Mouse (Mus musculus) liver, embryonic 14.5 days (tissue): Measurements from ENCODE around the gene Dlgap3.

Experiments used
- CTCF ChIP-seq: IDR thresholded peaks from 2 replicates; pipeline ENCODE4 v1.5.1; 2016; ENCODE audit warnings: antibody characterized with exemption, low read depth, control low read depth
- EP300 ChIP-seq: IDR thresholded peaks from 2 replicates; pipeline ENCODE4 v1.6.1; 2016; ENCODE audit warnings: antibody characterized with exemption, low read depth

- TF ChIP-seq CTCF: no peak
- no peak for TF ChIP-seq EP300
Observed at GRCm38 (mm10) chr4:127173461-127173860, 4.5 kb downstream of the Dlgap3 start.
